Mouse (Mus musculus) cerebellum, adult 9-11 months (tissue): ENCODE data around the gene Dytn.

ENCODE experiments used
- DNase-seq: peaks from one replicate; pipeline ENCODE4 v3.0.0; 2022

Dytn gene

GRCm38 (mm10) chr1:63573864-63574611 lies 112.7 kb downstream of the Dytn start:
- no peak for DNase-seq

GRCm38 (mm10) chr1:63573432-63573831 lies 113.3 kb downstream of the Dytn start:
- DNase-seq: no peak
